Mouse (Mus musculus) layer of hippocampus, postnatal 14 days (tissue): ENCODE data around the gene Ccdc33. TPM values are rescaled to one million over a fixed set of nuclear protein-coding genes. Genes with fewer than 3 reads are reported as not detected.

Experiments used
- DNase-seq, 2 experiments: peaks; one replicate each; pipeline ENCODE4 v3.0.0; 2021 to 2022; ENCODE audit warnings: low spot score in 2 of 2, mixed read lengths in 1 of 2
- total RNA-seq, 2 experiments: library from RNA; stranded (reverse); gene quantifications; 2 replicates each; pipeline ENCODE4 v1.2.3; 2021

Gene Ccdc33
- total RNA-seq, 2 experiments from 2014 or later: 0.64 to 1.7 TPM

- DNase-seq: no peak
These were observed 132.3 kb downstream of the Ccdc33 start for GRCm38 (mm10) chr9:57986293-57986692.

GRCm38 (mm10) chr9:57985304-57985703, 133.3 kb downstream of the Ccdc33 start:
- DNase-seq: peak in 1 of 2 experiments; percentile 51

GRCm38 (mm10) chr9:57980570-57980969, 138.1 kb downstream of the Ccdc33 start:
- no peak for DNase-seq

GRCm38 (mm10) chr9:57978858-57979257, 139.8 kb downstream of the Ccdc33 start:
- no peak for DNase-seq

Other genes with a start within 250 kb of the Ccdc33 start
- 10 to 100 TPM; 97.5 to 98.6 TPM for gene Ubl7, start 207.8 kb downstream of the Ccdc33 start, total RNA-seq
- gene Sema7a, start 178.7 kb downstream of the Ccdc33 start, total RNA-seq: 100 to 1,000 TPM in 1 of 2 experiments, 10 to 100 TPM in 1; 95.4 to 102 TPM
- gene Cyp11a1, start 112.4 kb downstream of the Ccdc33 start, total RNA-seq: 1 to 10 TPM; 1.1 to 2.4 TPM
- 10 to 100 TPM in 1 of 2 experiments, 1 to 10 TPM in 1; 6.3 to 10.8 TPM for gene Stra6, start 55.0 kb downstream of the Ccdc33 start, total RNA-seq
- 10 to 100 TPM; 10.8 to 15.5 TPM for gene Islr, start 85.5 kb upstream of the Ccdc33 start, total RNA-seq
- 100 to 1,000 TPM; 193 to 208 TPM for gene Islr2, start 85.5 kb upstream of the Ccdc33 start, total RNA-seq
- gene Pml, start 131.0 kb upstream of the Ccdc33 start, total RNA-seq: 1 to 10 TPM; 8.5 to 9.8 TPM
- gene Stoml1, start 134.3 kb upstream of the Ccdc33 start, total RNA-seq: 10 to 100 TPM; 78.5 to 79.8 TPM
- 1 to 10 TPM; 3.6 to 6.2 TPM for gene Loxl1, start 194.4 kb upstream of the Ccdc33 start, total RNA-seq